Mouse (Mus musculus) layer of hippocampus, adult 2 months (tissue): Measurements from ENCODE around the gene Stx19. TPM values are rescaled to one million over a fixed set of nuclear protein-coding genes. Genes with fewer than 3 reads are reported as not detected.

Experiments
- DNase-seq, 2 experiments: peaks; one replicate each; pipeline ENCODE4 v3.0.0; 2022; ENCODE audit warnings: low spot score in 2 of 2
- H3K27ac ChIP-seq: fragments of 200-600 bp; 2 replicates; pipeline ENCODE4 v1.8.1; 2022
- H3K4me3 ChIP-seq: fragments of 200-600 bp; 2 replicates; pipeline ENCODE4 v1.8.1; 2022; ENCODE audit warnings: mild to moderate bottlenecking
- CTCF ChIP-seq: fragments of 200-600 bp; conservative IDR thresholded peaks from 2 replicates; pipeline ENCODE4 v1.8.1; 2022; ENCODE audit warnings: antibody characterized with exemption, mild to moderate bottlenecking, moderate library complexity
- long read RNA-seq, 2 experiments: library from polyadenylated mRNA; stranded (forward); transcript quantifications; one replicate each; pipeline ENCODE4 v2.0.0; 2021; ENCODE audit warnings: borderline mapping rate in 2 of 2
- total RNA-seq, 2 experiments: library from RNA; stranded (reverse); gene quantifications; 2 replicates each; pipeline ENCODE4 v1.2.3; 2021

Gene Stx19
- total RNA-seq = not detected
- long read RNA-seq, experiment 1 = 0 reads
- long read RNA-seq, experiment 2 = 0 reads

DNA sequence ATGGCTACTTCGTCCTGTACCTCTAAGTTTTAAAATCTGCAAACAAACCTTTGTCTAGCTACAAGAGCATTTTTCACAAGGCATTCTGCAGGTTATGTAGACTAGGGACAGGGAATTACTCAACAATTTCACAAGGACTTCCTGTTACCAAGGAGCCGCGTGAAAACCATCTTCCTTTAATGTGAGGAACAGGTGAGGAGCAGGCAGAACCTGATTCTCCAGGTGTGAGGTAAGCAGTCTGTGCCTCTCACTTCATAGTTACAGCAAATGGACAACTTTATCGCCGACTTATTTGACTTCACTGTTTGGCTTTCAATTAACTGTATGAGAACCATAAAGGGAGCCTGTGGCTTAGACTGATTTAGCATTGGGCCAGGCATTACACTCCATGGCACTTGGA, at the start of gene Stx19:
Stx19 (plus strand) TSS at position 186 of the 400 bp plus-strand sequence.
- no peak for DNase-seq
- Histone ChIP-seq H3K27ac (no peak within 1 kb of the TSS), H3K4me3 (no peak within 1 kb of the TSS)
- TF ChIP-seq CTCF = no peak

DNA sequence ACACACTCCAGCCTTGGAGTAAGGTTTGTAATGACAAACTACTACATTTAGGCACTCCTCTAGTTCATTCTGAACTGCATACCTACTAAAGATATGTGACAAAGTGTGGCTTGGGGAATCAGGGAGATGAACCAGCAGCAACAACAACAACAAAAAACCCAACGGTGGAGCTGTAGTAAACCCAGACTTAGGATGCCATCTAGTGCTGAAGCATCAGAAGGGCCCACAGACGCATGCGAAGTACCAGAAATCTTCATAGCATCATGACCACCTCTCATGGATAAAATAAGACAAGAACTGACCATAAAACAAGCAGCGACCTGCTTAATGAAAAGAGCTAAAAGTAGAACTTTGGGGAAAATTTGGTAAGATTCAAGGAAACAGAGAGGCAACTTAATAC, 41.0 kb upstream of the Stx19 start:
- DNase-seq = no peak
- TF ChIP-seq CTCF = peak; percentile 73

GRCm38 (mm10) chr16:62776034-62776433, 38.4 kb upstream of the Stx19 start:
- H3K27ac ChIP-seq = no peak overlapping the region
- no peak for DNase-seq
- no peak overlapping the region for H3K4me3 ChIP-seq
- no peak for TF ChIP-seq CTCF

More for the DNA sequence above, 41.0 kb upstream of the Stx19 start:
- Histone ChIP-seq H3K4me3 (no peak overlapping the region), H3K27ac (no peak overlapping the region)

- no peak for TF ChIP-seq CTCF
- Histone ChIP-seq H3K4me3 (no peak overlapping the region), H3K27ac (no peak overlapping the region)
- no peak for DNase-seq
Measured at GRCm38 (mm10) chr16:62778282-62778681, 36.2 kb upstream of the Stx19 start.

- peak; percentile 71 for TF ChIP-seq CTCF
- Histone ChIP-seq H3K4me3 (no peak overlapping the region), H3K27ac (no peak overlapping the region)
- no peak for DNase-seq
Measured at GRCm38 (mm10) chr16:62782229-62782628, 32.2 kb upstream of the Stx19 start.

DNA sequence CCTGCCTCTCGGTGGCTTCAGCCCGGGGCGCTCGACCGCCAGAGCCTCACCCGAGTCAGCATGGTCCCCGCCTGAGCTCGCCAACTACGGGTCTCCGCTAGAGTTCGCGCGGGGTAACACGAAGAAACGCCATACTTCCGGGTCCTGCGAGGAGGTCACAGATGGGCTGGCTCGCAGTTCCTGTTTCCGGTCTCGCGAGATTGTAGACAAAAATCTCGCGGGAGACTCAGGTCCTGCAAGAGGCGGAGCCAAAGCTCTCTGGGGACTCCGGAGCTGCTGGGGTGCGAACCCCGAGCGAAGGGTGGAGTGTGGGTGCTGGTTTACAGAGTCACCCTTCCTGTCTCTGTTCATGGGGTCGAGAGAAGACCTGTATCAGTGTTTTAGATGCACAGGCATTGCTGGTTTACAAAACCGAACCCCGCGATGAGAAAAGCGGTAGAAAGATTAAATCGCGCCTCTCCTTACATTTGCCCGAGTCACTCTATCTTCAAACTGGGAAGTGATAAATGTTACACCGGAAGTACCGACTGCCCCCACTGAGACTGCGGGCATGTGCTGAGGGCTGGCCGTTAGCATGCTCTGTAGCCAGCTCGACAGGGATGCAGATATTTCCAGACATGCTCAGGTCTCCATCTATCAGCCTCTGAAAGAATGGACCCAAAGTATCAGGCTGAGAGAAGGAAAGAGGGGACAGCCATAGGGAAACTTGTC, 27.7 kb upstream of the Stx19 start, which contains the start of gene Nsun3:
Nsun3 (minus strand) TSS at position 198 of the 711 bp plus-strand sequence.
- peak; percentile 89 to 94 for DNase-seq

GRCm38 (mm10) chr16:62796608-62797007, 17.9 kb upstream of the Stx19 start:
- Histone ChIP-seq H3K27ac (no peak overlapping the region), H3K4me3 (no peak overlapping the region)
- no peak for DNase-seq
- no peak for TF ChIP-seq CTCF

More for the DNA sequence above, 27.7 kb upstream of the Stx19 start, which contains the start of gene Nsun3:
- H3K27ac ChIP-seq = peak within 1 kb of the TSS; percentile 96
- TF ChIP-seq CTCF = peak; percentile 46
- peak within 1 kb of the TSS; percentile 89 for H3K4me3 ChIP-seq

- Histone ChIP-seq H3K27ac (no peak overlapping the region), H3K4me3 (no peak overlapping the region)
- no peak for TF ChIP-seq CTCF
- DNase-seq = no peak
Measured at GRCm38 (mm10) chr16:62798808-62799207, 15.7 kb upstream of the Stx19 start.

- TF ChIP-seq CTCF = no peak
- no peak overlapping the region for H3K4me3 ChIP-seq
- no peak for DNase-seq
- no peak overlapping the region for H3K27ac ChIP-seq
Measured at GRCm38 (mm10) chr16:62799426-62799825, 15.1 kb upstream of the Stx19 start.

DNA sequence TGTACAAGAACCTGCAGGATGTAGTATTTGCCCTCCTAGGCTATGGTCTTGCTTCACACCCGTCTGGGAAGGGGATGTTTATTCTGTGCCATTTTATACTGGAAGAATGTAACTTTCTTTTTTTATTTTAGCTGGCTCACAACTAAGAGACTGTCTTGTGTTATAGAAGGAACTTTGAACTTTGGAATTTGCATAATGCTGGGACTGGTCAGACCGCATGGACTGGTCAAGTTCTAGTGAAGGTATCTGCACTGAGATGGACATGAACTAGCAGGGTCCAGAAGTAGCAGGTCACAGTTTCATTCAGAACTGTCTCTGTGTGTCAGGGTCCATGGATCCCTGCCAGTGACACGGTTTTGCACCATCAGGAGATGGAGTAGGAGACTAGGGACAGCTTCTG, 14.6 kb upstream of the Stx19 start:
- no peak overlapping the region for H3K27ac ChIP-seq
- no peak for TF ChIP-seq CTCF

GRCm38 (mm10) chr16:62804621-62805020, 9.9 kb upstream of the Stx19 start:
- no peak overlapping the region for H3K4me3 ChIP-seq
- H3K27ac ChIP-seq = no peak overlapping the region
- TF ChIP-seq CTCF = no peak
- no peak for DNase-seq

More for the DNA sequence above, 14.6 kb upstream of the Stx19 start:
- H3K4me3 ChIP-seq = no peak overlapping the region
- no peak for DNase-seq

- Histone ChIP-seq H3K4me3 (no peak overlapping the region), H3K27ac (no peak overlapping the region)
- no peak for TF ChIP-seq CTCF
- DNase-seq = no peak
Measured at GRCm38 (mm10) chr16:62807249-62807979, 7.1 kb upstream of the Stx19 start.

GRCm38 (mm10) chr16:62810855-62811254, 3.6 kb upstream of the Stx19 start:
- H3K27ac ChIP-seq = no peak overlapping the region
- TF ChIP-seq CTCF = no peak

More at GRCm38 (mm10) chr16:62810855-62811254, 3.6 kb upstream of the Stx19 start:
- H3K4me3 ChIP-seq = no peak overlapping the region
- DNase-seq = no peak
